Mouse (Mus musculus) cerebellum, adult 2 months (tissue): ENCODE measurements at regions not wholly inside any gene's neighbourhood (a gene's known extent, or its start where the extent isn't known, plus 50 kb on each side); places are given as distances from the start of the nearest gene placed in this dataset.

Experiments
- DNase-seq, 2 experiments: peaks; one replicate each; pipeline ENCODE4 v3.0.0; 2021
- H3K27ac ChIP-seq: fragments of 200-500 bp; 2 replicates; pipeline ENCODE4 v1.5.1; 2012; ENCODE audit warnings: low read length, control low read depth, inconsistent platforms; ENCODE audit not compliant: insufficient read depth
- H3K27me3 ChIP-seq: fragments of 200-500 bp; 2 replicates; pipeline ENCODE4 v1.6.1; 2012; ENCODE audit warnings: inconsistent platforms, mild to moderate bottlenecking, low read length, moderate library complexity; ENCODE audit not compliant: control insufficient read depth, insufficient read depth
- H3K4me1 ChIP-seq: fragments of 200-500 bp; 2 replicates; pipeline ENCODE4 v1.6.1; 2011; ENCODE audit warnings: low read length; ENCODE audit not compliant: control insufficient read depth, insufficient read depth
- H3K4me3 ChIP-seq: fragments of 200-500 bp; replicated peaks from 2 replicates; pipeline ENCODE3; 2011; ENCODE audit warnings: mild to moderate bottlenecking, low read depth, low read length, control low read depth; ENCODE audit not compliant: insufficient read depth
- CTCF ChIP-seq: fragments of 200-500 bp; IDR thresholded peaks from 2 replicates; pipeline ENCODE4 v1.5.1; 2011; ENCODE audit warnings: low read depth, mild to moderate bottlenecking, control low read depth, low read length, moderate library complexity, borderline replicate concordance; ENCODE audit not compliant: insufficient read depth
- POLR2A ChIP-seq: fragments of 200-500 bp; IDR thresholded peaks from 2 replicates; pipeline ENCODE4 v1.6.1; 2011; ENCODE audit warnings: low read length, control low read depth, borderline replicate concordance; ENCODE audit not compliant: insufficient read depth
- WGBS: fragments of 180-500 bp; shearing (Covaris S2); methylation state at CpG from one replicate; pipeline ENCODE4 v1.1.7; 2018; 5-methylcytosine and 5-hydroxymethylcytosine counted together

DNA sequence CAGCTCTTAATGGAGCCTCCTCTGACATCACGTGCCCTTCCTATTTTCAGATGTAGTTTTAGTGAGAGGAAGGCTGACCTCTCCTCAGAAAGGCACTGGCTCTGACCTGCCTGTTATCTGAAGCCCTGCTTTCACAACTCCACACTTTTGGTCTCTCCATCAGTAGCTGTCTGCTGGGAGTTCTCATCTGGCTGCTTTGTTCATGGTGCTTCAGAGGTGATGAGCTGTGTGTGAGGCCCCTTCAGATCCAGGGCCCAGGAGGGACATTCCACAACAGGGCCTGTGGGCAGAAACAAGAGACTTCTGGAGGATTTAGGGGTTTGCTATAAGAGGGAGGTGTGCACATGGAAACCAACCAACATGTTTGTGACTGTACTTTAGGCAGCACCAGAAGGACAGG is 50.8 kb upstream of the Fhl2 start:
- WGBS: 92% methylated on average over 1 of the region's 1 CpGs
- H3K27me3 ChIP-seq: no peaks in the 10 kb centered on the region

DNA sequence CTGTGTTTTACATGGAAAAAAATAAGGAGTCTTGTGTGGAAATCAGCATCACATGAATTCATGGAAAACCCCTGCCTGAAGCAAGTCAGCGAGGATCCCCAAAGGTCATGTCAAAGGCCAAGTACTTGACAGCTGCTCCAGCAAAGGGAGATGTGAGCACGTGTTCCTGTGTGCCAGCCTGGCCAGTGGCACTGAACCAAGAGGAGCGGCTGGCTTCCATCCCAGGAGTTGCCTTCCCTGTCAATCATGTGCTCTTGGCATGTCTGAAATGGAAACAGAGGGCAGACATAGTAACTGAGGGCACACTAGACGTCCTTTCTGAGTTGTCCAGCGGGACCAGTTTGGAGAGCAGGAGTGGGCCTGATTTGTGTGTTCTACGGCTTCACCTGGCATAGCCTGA is 53.5 kb upstream of the Fhl2 start:
- Histone ChIP-seq H3K27ac (no peak overlapping the region), H3K4me3 (no peak overlapping the region)
- WGBS: 24% methylated on average over 6 of the region's 6 CpGs

More for the DNA sequence above, 50.8 kb upstream of the Fhl2 start:
- no peak overlapping the region for H3K27ac ChIP-seq
- TF ChIP-seq CTCF (no peak), POLR2A (no peak)
- no peak overlapping the region for H3K4me3 ChIP-seq
- no peak for DNase-seq
- H3K4me1 ChIP-seq: no peaks in the 10 kb centered on the region

DNA sequence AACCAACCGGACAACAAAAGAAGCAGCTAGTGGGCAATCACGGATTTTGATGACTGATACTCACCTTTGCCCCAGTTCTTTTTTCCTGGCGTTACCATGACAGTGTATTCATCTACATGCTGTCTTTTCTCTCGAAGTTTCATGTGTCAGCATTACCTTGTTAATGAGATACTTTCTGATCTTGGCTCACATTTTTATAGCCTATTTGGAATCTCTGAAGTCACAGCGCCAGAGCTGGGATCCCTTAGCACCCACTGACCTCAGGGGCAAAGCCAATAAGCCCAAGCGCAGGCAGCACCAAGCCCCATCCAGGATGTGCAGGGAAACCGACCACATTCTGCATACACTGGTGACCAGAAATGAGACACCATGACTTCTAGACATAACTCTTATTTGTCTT is 54.6 kb upstream of the Fhl2 start:
- H3K27ac ChIP-seq: no peak overlapping the region
- TF ChIP-seq CTCF: no peak
- no peak for TF ChIP-seq POLR2A
- no peaks in the 10 kb centered on the region for H3K4me1 ChIP-seq
- 76% methylated on average over 7 of the region's 7 CpGs for WGBS
- no peaks in the 10 kb centered on the region for H3K27me3 ChIP-seq
- no peak overlapping the region for H3K4me3 ChIP-seq
- DNase-seq: no peak

More for the DNA sequence above, 53.5 kb upstream of the Fhl2 start:
- DNase-seq: no peak
- Histone ChIP-seq H3K27me3 (no peaks in the 10 kb centered on the region), H3K4me1 (no peaks in the 10 kb centered on the region)
- TF ChIP-seq POLR2A (no peak), CTCF (no peak)

DNA sequence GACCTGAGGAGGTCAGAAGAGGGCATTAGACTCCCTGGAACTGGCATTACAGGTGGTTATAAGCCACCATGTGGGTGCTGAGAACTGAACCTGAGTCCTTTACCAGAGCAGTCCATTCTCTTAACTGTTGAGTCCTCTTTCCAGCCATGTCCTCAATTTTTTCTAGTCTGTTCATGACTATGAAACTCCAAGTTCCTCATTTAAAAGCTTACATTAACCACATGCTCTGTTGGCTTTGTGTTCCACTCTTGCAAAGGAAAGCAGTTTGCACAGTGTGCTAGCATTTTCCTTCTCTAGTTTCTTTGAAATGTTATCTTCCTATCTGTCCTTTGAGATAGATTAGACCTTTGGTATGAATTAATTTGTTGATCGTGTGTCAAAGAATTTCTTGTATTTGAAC is 57.3 kb upstream of the Fhl2 start:
- no peak for TF ChIP-seq POLR2A
- no peaks in the 10 kb centered on the region for H3K27me3 ChIP-seq
- H3K4me3 ChIP-seq: no peak overlapping the region
- no peak overlapping the region for H3K27ac ChIP-seq
- no peak for DNase-seq
- WGBS: 98% methylated on average over 1 of the region's 1 CpGs
- H3K4me1 ChIP-seq: no peaks in the 10 kb centered on the region

DNA sequence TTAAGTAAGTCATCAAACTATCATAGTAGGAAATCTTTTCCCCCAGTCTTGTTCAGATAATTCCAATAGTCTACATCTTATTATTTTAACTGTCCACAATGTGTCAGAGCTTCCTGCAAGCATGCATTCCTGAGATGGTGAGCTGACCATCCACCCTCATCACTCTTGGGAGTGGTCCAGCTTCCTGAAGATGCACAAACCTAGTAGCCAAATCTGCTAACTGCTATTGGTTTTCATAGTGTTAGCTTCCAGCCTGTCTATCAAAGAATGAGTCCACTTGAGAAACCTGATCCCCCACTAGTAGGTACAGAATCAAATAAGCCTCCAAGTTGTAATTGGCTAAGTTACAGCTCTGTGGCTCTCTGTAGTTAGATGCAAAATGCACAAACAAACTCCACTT is 59.3 kb upstream of the Fhl2 start:
- no peak overlapping the region for H3K4me3 ChIP-seq
- no peak overlapping the region for H3K27ac ChIP-seq
- H3K27me3 ChIP-seq: no peaks in the 10 kb centered on the region
- no peaks in the 10 kb centered on the region; the same call in 1 of the 2 replicates for H3K4me1 ChIP-seq
- TF ChIP-seq POLR2A (no peak), CTCF (no peak)
- DNase-seq: no peak

DNA sequence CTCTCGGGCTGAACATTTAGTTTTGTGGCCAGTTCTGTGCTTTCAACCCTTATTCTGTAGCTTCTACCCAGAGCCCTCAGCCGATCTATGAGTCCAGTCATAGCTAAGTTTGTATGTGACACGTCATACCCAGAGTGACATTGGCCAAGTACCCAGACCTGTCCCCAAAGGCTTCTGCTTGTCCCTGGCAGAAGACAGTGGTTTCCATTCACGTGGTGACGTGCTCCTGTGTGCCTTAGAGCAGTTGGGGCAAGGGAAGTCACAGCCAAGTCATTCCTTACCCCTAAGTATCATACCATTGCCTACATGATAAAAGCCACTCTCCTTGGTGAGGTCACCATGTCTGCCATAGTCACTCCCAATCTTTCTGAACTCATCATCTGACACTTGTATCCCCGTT is 61.1 kb upstream of the Fhl2 start:
- Histone ChIP-seq H3K4me3 (no peak overlapping the region), H3K4me1 (no peaks in the 10 kb centered on the region; the same call in 1 of the 2 replicates), H3K27ac (no peak overlapping the region), H3K27me3 (no peaks in the 10 kb centered on the region)
- 74% methylated on average over 6 of the region's 6 CpGs for WGBS
- TF ChIP-seq POLR2A (no peak), CTCF (no peak)
- DNase-seq: no peak

DNA sequence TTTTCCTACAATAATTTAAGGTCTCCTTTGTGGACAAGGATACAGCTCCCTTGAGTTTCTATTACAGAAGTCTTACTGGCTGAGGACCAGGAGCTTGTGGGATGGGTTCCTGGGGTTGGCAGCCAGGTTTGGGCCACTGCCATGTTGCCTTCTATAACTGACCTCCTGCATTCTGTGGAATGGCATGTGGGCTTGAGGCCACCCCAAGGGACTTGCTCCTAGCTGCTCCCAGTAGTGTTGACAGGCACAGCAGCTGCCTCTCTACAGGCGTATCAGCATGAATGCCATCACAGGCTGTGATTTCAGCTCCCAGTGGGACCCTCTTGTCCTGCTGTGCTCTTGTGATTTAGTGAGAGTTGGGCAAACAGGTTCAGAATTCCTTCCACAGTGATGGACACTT is 63.1 kb upstream of the Fhl2 start:
- Histone ChIP-seq H3K27ac (no peak overlapping the region), H3K27me3 (no peaks in the 10 kb centered on the region), H3K4me1 (no peaks in the 10 kb centered on the region; the same call in 1 of the 2 replicates), H3K4me3 (no peak overlapping the region)
- WGBS: 37% methylated on average over 1 of the region's 1 CpGs
- no peak for TF ChIP-seq POLR2A
- no peak for TF ChIP-seq CTCF
- DNase-seq: no peak

DNA sequence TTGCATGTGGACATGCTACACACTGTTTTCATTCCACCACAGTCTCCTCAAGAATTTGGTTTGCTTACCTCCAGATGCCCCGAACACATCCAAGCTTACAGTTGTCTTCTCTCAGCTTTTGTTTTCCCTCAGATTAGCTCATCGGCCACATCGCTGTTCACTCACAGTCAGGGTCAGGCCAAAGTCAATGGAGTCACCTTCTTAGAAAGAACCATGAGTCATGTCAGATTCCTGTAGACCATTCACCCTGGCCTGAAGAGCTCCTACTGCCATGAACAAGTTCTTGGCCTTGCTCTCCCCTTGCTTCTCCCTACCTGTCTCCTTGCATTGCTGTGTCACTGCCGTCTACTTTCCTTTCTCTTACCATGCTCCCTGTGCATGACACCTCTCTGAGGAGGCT is 63.7 kb upstream of the Fhl2 start:
- no peak for DNase-seq
- WGBS: 98% methylated on average over 4 of the region's 4 CpGs
- Histone ChIP-seq H3K4me1 (no peaks in the 10 kb centered on the region; the same call in 1 of the 2 replicates), H3K27me3 (no peaks in the 10 kb centered on the region), H3K4me3 (no peak overlapping the region), H3K27ac (no peak overlapping the region)
- TF ChIP-seq CTCF (no peak), POLR2A (no peak)
